Mouse (Mus musculus) liver, embryonic 14.5 days (tissue): ENCODE measurements around the gene Tfcp2.
"Not testable (repeated sequence)": the region's sequence is repeated elsewhere in the genome, so short reads cannot be mapped to it uniquely, and the experiment has no call there.

ENCODE experiments used
- CTCF ChIP-seq: IDR thresholded peaks from 2 replicates; pipeline ENCODE4 v1.5.1; 2016; ENCODE audit warnings: antibody characterized with exemption, low read depth, control low read depth
- EP300 ChIP-seq: IDR thresholded peaks from 2 replicates; pipeline ENCODE4 v1.6.1; 2016; ENCODE audit warnings: antibody characterized with exemption, low read depth

GRCm38 (mm10) chr15:100543651-100544030, 8.2 kb downstream of the Tfcp2 start:
- TF ChIP-seq CTCF, EP300: not testable (repeated sequence)
